Mouse (Mus musculus) urinary bladder, postnatal 4 days (tissue): ENCODE data around the gene Sprr2h.

Source experiments
- DNase-seq, 2 experiments: peaks; one replicate each; pipeline ENCODE4 v3.0.0; 2021 to 2022; ENCODE audit warnings: low spot score in 2 of 2

Sprr2h gene

GRCm38 (mm10) chr3:92385385-92385784 lies at the start of gene Sprr2h:
Sprr2h (plus strand) TSS chr3:92385685.
- DNase-seq, result no peak

GRCm38 (mm10) chr3:92336278-92336677 lies 49.2 kb upstream of the Sprr2h start:
- DNase-seq, result no peak

DNA sequence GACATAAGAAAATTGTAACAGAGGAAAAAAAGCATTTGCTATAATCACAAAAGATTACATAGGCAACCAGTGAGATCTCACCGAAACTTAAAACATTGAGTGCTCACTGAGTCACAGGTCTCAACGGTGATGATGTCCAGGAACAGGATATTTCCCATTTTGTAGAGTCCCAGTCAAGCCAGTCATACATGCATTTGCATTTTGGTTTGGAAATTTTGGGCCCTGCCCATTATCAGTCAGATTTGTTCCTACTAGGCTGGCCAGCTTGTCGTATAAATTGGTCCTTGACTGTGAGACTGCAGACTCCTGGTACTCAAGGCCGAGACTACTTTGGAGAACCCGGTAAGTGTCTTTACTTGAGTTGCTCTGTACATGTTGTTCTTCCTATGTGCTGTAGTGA lies 46.6 kb upstream of the Sprr2h start, which contains the start of gene Sprr2d:
TSS of gene Sprr2d (plus strand) at position 301 of the 400 bp plus-strand sequence.
- no peak for DNase-seq

DNA sequence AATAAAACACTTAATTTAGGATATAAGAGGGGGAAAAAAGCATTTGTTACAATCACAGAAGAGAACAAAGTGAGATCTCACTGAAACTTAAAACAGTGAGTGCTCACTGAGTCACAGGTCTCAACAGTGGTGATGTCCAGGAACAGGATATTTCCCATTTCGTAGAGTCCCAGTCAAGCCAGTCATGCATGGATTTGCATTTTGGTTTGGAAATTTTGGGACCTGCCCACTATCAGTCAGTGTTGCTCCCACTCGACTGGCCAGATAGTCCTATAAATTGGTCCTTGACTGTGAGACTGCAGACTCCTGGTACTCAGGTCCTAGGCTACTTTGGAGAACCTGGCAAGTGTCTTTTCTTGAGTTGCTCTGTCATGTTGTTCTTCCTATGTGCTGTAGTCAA lies 33.6 kb upstream of the Sprr2h start, which contains the start of gene Sprr2e:
TSS of gene Sprr2e (plus strand) at position 301 of the 400 bp plus-strand sequence.
- DNase-seq, result no peak

DNA sequence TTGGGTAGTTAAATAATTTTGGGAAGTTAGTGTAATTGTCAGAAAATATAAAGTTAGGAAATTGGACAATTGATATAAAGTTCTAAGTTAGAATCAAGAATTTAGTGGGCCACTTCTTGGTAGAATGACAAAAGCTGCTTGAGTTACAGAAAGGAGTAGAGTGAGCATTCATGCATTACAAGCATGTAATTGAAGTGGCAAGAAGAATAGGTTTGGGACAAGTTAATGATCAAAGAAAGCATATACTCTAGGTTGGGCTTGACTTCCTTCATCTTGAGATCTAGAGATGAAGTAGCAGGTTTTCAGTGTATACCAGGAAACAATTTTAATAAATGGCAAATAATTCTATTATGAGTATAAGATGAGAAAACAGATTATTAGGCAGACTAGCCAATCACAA lies 23.9 kb upstream of the Sprr2h start:
- DNase-seq, result no peak

DNA sequence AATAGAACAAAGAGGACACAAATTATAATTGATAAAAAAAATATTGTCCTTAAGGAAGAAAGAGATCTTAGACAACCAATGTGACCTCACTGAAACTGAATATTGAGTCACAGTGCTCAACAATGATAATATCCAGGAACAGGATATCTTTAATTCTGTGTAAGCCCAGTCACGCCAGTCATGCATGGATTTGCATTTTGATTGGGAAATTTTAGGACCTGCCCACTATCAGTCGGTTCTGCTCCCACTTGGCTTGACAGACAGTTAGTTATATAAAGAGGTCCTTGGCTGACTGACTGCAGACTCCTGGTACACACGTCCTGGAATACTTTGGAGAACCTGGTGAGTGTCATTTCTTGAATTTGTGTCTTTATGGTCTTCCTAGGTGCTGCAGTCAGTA lies 20.6 kb upstream of the Sprr2h start, which contains the start of gene Sprr2f:
TSS of gene Sprr2f (plus strand) at position 301 of the 400 bp plus-strand sequence.
- no peak for DNase-seq

DNA sequence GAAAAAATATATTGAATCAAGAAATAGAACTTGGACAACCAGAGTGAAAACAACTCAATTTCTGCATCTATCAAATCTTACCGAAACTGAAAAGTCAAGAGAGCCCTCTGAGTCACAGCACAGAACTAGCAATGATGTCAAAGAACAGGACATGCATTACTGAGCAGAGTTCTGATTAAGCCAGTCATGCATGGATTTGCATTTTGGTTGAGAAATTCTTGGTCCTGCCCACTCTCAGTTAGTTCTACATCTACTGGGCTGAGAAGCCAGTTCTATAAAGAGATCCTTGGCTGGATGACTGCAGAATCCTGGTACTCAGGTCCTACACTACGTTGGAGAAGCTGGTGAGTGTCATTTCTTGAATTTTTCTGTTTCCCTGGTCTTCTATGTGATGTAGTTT lies 11.9 kb upstream of the Sprr2h start:
- no peak for DNase-seq

GRCm38 (mm10) chr3:92394301-92394700 lies 8.8 kb downstream of the Sprr2h start:
- no peak for DNase-seq

DNA sequence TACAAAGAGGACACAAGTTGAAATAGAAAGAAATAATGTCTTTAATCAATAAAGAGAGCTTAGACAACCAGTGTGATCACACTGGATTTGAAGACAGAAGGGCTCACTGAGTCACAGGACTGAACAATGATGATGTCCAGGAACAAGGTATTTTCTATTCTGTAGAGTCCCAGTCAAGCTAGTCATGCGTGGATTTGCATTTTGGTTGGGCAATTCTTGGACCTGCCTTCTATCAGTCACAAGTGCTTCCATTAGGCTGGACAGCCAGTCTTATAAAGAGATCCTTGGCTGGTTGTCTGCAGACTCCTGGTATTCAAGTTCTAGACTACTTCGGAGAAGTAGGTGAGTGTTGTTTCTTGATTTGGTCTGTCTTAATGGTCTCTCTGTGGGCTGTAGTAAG lies 22.2 kb downstream of the Sprr2h start, which contains the start of gene Sprr2i:
TSS of gene Sprr2i (plus strand) at position 301 of the 400 bp plus-strand sequence.
- DNase-seq, result no peak

DNA sequence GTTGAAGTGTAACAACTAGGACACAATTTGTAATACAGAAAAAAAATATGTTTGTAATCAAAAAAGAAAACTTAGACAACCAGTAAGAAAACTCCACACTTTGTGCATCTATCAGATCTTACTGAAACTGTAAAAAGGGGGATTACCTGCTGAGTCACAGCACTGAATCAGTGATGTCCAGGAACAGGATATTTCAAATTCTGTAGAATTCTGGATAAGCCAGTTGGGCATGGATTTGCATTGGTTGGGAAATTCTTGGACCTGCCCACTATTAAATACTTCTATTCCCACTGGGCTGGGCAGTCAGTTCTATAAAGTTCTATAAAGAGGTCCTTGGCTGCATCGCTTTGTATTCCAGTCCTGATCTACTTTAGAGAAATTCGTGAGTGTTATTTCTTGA lies 32.3 kb downstream of the Sprr2h start, which contains the start of gene Sprr2j-ps:
TSS of gene Sprr2j-ps (plus strand) at position 301 of the 400 bp plus-strand sequence.
- no peak for DNase-seq

DNA sequence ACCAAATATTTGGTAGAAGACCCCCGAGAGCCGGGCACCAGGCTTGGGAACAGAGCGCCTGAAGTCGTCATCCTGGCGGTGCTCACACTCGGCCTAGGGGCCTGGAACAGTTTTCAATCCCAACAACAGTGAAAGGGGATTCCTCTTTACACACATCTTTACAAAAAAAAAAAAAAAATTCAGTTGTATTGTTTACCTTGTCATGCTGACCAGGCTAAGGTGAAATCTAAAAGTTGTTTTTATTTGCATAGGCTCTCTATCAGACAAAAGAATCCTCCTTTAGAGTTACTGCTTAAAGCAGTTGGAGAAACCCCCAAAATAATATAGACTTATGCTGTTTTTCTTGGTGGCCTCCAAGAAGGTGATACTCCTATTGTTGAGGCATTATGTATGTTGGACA lies 43.8 kb downstream of the Sprr2h start, which contains the start of gene Gm9774:
TSS of gene Gm9774 (minus strand) at position 101 of the 400 bp plus-strand sequence.
- DNase-seq, result no peak

DNA sequence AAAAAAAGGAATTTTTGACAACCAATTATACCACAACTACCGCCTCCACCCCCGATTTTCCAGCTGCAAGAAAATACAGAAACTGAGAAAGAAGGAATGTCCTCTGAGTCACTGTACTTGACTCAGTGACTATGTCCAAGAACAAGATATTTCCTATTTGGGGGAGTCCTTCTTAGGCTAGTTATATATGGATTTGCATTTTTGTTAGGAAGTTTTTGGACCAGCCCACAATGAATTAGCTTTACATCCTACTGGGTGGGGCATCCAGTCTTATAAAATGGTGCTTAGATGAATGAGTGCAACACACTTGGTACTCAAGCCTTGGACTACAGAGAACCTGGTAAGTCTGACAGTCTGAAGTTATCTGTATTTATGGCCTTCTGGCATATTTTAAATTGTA lies 46.8 kb downstream of the Sprr2h start, which contains the start of gene Sprr2k:
TSS of gene Sprr2k (plus strand) at position 301 of the 400 bp plus-strand sequence.
- DNase-seq, result no peak
